Mouse (Mus musculus) embryo, embryonic 10 days (tissue): Measurements from ENCODE around the gene Cdk17.
A peak's percentile ranks its signal among the peaks of the same experiment; 100 is the strongest.

Experiments
- DNase-seq: peaks from one replicate; pipeline ENCODE4 v3.0.0-alpha.2; 2015; ENCODE audit warnings: low spot score

Gene Cdk17

GRCm38 (mm10) chr10:93160807-93161510, at the start of gene Cdk17:
TSS of gene Cdk17 (plus strand) at chr10:93160875.
- DNase-seq: peak; percentile 65

DNA sequence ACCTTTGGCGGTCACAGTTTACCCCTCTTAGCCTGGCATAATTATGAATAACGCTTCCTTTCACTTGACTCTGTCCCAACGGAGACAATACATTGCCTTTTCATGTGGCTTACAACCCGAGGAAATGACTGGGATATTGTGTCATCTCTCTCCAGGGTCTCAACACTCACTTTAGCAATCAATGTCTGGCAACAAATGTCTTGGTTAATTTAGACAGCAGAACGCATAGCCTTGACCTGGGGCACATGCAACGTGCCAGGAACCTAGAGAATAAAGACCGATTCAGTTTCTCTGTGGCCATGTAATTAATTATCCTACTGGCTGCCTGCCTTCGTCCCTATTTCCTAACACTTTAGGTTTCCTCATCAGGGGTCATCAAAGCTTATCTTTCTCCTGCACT, 49.3 kb upstream of the Cdk17 start:
- DNase-seq: no peak

GRCm38 (mm10) chr10:93112021-93112420, 48.7 kb upstream of the Cdk17 start:
- no peak for DNase-seq

- no peak for DNase-seq
Observed at GRCm38 (mm10) chr10:93113968-93114367, 46.7 kb upstream of the Cdk17 start.

DNA sequence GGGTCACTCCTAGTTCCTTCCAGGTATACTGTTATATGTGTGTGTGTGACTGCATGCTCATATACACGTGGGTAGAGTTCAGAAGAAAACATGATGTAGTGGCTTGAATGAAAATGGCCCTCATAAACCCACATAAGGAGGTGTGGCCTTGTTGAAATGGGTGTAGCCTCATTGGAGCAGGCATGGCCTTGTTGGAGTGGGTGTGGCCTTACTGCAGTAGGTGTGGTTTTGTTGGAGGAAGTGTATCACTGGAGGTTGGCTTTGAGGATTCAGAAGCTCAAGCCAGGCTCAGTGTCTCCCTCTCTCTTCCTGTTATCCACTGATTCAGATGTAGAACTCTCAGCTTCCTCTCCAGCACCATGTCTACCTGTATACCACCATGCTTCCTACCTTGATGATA, 45.9 kb upstream of the Cdk17 start:
- DNase-seq: no peak

DNA sequence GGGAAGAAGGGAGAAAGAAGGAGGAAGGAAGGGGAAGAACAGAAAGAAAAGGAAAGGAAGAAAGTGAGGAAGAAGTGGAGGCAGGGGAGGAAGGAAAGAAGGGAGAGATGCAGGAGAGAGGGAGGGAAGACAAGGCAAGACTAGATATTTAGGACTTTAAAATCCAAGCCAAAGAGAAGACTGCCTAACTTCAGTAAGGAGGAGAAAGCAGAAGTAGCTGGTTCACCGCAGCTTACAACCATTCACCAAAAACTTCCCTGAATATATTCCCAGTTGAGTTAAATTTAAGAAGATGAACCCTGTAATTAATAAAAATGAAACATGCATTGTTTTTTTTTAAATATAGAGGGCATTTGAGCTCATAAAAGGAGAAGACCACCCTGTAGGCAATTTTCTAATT, 44.9 kb upstream of the Cdk17 start:
- DNase-seq: no peak

- DNase-seq: no peak
Observed at GRCm38 (mm10) chr10:93116636-93117035, 44.0 kb upstream of the Cdk17 start.

- no peak for DNase-seq
Observed at GRCm38 (mm10) chr10:93119809-93120208, 40.9 kb upstream of the Cdk17 start.

DNA sequence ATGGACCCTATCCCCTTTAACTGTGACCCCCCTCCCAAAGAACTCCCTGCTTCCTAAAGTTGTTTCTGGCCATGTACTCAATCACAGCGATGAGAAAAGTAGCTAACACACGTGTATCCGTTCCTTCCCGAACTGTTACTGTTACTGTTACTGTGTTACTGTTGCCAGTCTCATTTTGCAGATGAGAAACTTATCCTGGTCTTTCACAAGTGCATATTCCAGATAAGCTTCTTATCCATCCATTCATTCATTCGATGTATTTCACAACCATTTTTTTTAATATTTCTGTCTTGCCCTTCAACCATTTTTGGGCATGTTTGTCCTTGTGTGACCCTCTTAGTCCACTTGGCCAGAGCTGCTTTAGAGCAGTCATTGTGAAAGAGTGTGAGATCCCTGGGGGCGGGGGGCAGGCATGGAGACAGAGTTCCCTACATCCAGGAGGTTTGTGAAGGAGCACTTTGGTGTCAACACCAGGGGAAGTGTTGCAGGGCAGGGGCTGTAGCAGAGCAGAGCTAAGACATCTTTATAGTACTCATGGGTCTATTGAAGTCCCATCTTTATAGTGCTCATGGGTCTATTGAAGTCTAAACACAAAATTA, 39.3 kb upstream of the Cdk17 start:
- no peak for DNase-seq

- no peak for DNase-seq
Observed at GRCm38 (mm10) chr10:93122399-93123184, 38.1 kb upstream of the Cdk17 start.

GRCm38 (mm10) chr10:93123310-93123709, 37.4 kb upstream of the Cdk17 start:
- no peak for DNase-seq

- DNase-seq: peak; percentile 60
Observed at GRCm38 (mm10) chr10:93123957-93124613, 36.6 kb upstream of the Cdk17 start.

GRCm38 (mm10) chr10:93126025-93126424, 34.6 kb upstream of the Cdk17 start:
- DNase-seq: no peak

GRCm38 (mm10) chr10:93128566-93128965, 32.1 kb upstream of the Cdk17 start:
- no peak for DNase-seq

GRCm38 (mm10) chr10:93129345-93129744, 31.3 kb upstream of the Cdk17 start:
- DNase-seq: no peak

GRCm38 (mm10) chr10:93129904-93130455, 30.7 kb upstream of the Cdk17 start:
- no peak for DNase-seq

GRCm38 (mm10) chr10:93130456-93130940, 30.2 kb upstream of the Cdk17 start:
- no peak for DNase-seq

DNA sequence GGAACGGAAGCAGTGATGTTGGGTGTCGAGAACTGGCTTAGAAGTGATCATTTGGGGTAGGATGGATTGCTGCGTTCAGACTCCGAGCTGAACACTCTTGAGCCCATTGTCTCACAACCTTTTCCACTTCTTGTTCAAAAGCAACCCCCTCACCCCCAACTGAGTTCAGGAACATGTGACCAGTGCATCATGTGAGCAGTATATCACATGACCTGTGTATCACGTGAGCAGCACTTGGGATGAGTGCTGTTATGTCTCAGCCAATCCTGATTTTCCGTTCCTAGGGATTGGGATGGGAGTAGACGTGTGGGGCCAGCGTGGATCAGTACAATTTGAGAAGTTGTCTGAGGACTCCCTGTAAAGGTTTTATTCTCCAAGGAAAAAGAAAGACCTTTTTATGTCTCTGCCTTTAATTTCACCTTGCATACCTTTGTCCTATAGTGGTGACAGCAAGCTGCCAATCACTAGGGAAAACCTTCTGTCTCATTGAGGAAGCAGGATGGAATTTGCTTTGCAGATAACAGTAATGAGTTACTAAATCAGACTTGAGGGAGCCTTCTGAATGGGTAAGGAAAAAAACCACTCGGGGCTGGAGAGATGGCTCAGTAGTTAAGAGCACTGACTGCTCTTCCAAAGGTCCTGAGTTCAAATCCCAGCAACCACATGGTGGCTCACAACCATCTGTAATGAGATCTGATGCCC, 28.7 kb upstream of the Cdk17 start:
- no peak for DNase-seq

DNA sequence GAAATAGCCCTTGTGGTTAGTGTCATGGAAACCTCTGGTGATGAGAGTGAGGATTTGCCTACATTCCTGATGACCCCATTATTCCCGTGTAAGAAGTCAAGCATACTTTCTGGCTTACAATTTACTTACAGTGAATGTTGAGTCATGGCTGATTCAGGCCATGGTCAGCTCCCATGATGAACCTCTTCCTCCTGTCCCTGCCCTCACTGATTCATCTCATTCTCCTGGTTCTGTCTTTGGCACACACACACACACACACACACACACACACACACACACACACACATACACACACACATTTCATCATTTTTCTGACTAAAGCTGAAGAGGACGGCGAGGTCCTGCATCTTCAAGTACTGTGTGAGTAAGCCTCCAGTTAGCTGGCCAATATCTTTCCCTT, 21.9 kb upstream of the Cdk17 start:
- DNase-seq: no peak

DNA sequence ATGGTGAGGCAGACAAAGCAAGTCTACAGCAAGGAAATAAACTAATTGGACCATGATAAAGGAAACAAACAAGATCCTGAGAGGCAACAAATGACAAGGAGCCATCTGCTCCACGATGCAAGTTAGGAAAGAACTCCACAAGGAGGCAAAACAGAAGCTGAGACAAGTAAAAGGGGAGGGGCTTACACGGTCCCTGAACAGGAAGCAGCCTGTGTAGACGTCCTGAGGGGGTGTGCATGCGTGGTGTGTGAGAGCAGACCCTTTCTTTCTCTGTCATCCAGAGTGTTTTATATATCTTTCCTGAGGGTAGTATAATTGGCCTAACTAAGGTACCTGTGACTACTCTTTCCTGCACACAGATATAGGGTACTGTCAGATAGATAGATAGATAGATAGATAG, 19.9 kb upstream of the Cdk17 start:
- DNase-seq: no peak

GRCm38 (mm10) chr10:93142600-93143284, 17.9 kb upstream of the Cdk17 start:
- no peak for DNase-seq
